Mouse (Mus musculus) embryonic facial prominence, embryonic 11.5 days (tissue): ENCODE data around the gene Cpe. TPM values are rescaled to one million over a fixed set of nuclear protein-coding genes. Genes with fewer than 3 reads are reported as not detected.

Source experiments
- ATAC-seq: fragments of 200-750 bp; cut with Nextera tagmentation; replicated peaks from 2 replicates; pipeline ENCODE4 v1.8.0; 2017; ENCODE audit warnings: low read depth; ENCODE audit not compliant: insufficient number of reproducible peaks, low FRiP score, low TSS enrichment
- DNase-seq: peaks from one replicate; pipeline ENCODE4 v3.0.0-alpha.2; 2015; ENCODE audit warnings: low spot score
- H3K27ac ChIP-seq: fragments of 300-500 bp; sonication (generic); replicated peaks from 2 replicates; pipeline ENCODE4 v1.5.1; 2014; ENCODE audit warnings: mild to moderate bottlenecking, low read depth, low read length, control low read depth
- H3K27me3 ChIP-seq: fragments of 300-500 bp; sonication (generic); 2 replicates; pipeline ENCODE4 v1.6.1; 2014; ENCODE audit warnings: mild to moderate bottlenecking, low read length, moderate library complexity, mixed read lengths; ENCODE audit not compliant: control insufficient read depth, insufficient read depth
- H3K36me3 ChIP-seq: fragments of 300-500 bp; sonication (generic); replicated peaks from 2 replicates; pipeline ENCODE4 v1.6.1; 2014; ENCODE audit warnings: low read depth, mild to moderate bottlenecking, low read length, moderate library complexity, mixed read lengths; ENCODE audit not compliant: control insufficient read depth, insufficient read depth
- H3K4me1 ChIP-seq: fragments of 300-500 bp; sonication (generic); 2 replicates; pipeline ENCODE4 v1.6.1; 2014; ENCODE audit warnings: low read length, mixed read lengths; ENCODE audit not compliant: control insufficient read depth, insufficient read depth
- H3K4me2 ChIP-seq: fragments of 300-500 bp; sonication (generic); 2 replicates; pipeline ENCODE4 v1.6.1; 2014; ENCODE audit warnings: low read depth, mild to moderate bottlenecking, control low read depth, low read length, moderate library complexity
- H3K4me3 ChIP-seq: fragments of 300-500 bp; sonication (generic); 2 replicates; pipeline ENCODE4 v1.5.1; 2014; ENCODE audit warnings: low read depth, low read length, control low read depth
- H3K9ac ChIP-seq: fragments of 300-500 bp; sonication (generic); replicated peaks from 2 replicates; pipeline ENCODE4 v1.6.1; 2014; ENCODE audit warnings: mild to moderate bottlenecking, control low read depth, low read length
- H3K9me3 ChIP-seq: fragments of 300-500 bp; sonication (generic); replicated peaks from 2 replicates; pipeline ENCODE4 v1.6.1; 2016; ENCODE audit warnings: mild to moderate bottlenecking, low read length, inconsistent platforms, mixed read lengths; ENCODE audit not compliant: control insufficient read depth
- WGBS: fragments of 180-500 bp; shearing (Covaris S2); extraction: QIAGEN DNeasy Blood & Tissue Kit; methylation state at CpG from one replicate; pipeline ENCODE4 v1.1.7; 2014; 5-methylcytosine and 5-hydroxymethylcytosine counted together
- polyA plus RNA-seq: library from polyadenylated mRNA; unstranded; fragments of >200 nt; fragmentation: Nextera tagmentation; extraction: Ambion mirVana; gene quantifications from 2 replicates; pipeline ENCODE4 v1.2.1, GENCODE M21; 2014

Gene Cpe
- polyA plus RNA-seq, 1 experiment from 2014 or later, result 175 TPM

DNA sequence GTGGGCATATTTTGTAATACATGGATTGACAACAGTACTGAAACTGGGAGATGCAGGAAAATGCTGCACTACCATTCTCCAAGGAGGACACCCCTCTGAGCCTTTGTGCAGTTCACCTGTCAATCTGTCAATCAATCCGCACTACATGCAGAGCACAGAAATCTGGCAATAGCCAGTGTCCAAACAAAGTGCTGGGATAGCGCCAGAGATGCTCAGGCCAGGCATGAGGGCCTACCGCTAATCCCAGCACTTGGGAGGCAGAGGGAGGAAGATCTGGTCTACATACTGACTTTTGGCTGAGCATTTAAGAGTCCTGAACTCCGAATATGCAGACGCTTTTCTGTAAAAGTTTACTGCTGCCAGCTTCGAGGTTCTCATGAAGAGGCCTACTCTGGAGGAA lies 37.0 kb downstream of the Cpe start:
- H3K4me3 ChIP-seq, result no peak overlapping the region
- WGBS, result 86% methylated on average over 6 of the region's 6 CpGs
- DNase-seq (no peak), ATAC-seq (no peak)
- no peaks in the 10 kb centered on the region for H3K9me3 ChIP-seq
- H3K27ac ChIP-seq, result no peak overlapping the region
- no peaks in the 10 kb centered on the region for H3K4me1 ChIP-seq
- no peaks in the 10 kb centered on the region for H3K36me3 ChIP-seq
- no peak overlapping the region for H3K9ac ChIP-seq
- H3K27me3 ChIP-seq, result no peaks in the 10 kb centered on the region
- H3K4me2 ChIP-seq, result no peak overlapping the region

DNA sequence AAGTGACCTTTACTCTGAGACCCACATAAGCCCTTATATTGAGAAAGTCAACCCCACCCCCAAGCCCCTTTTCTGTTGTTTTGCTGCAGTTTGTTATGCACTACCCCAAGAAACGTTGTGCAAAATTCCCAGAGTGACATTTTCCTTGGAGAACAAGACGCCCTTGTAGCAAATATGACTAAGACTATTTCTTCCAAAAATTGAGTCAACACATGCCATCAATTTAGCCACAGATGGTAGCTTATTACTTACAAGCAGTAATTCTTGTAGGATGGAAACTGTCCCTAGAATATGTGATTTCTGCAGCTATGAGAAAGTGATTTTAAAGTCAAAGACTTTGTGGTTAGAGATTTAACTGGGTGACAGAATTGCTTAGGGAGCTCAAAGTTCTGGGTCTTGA lies 37.8 kb downstream of the Cpe start:
- Histone ChIP-seq H3K4me2 (no peak overlapping the region), H3K4me1 (no peaks in the 10 kb centered on the region), H3K36me3 (no peaks in the 10 kb centered on the region), H3K9ac (no peak overlapping the region), H3K27ac (no peak overlapping the region), H3K27me3 (no peaks in the 10 kb centered on the region), H3K9me3 (no peaks in the 10 kb centered on the region), H3K4me3 (no peak overlapping the region)
- no peak for ATAC-seq
- no peak for DNase-seq
- 61% methylated on average over 2 of the region's 2 CpGs for WGBS

DNA sequence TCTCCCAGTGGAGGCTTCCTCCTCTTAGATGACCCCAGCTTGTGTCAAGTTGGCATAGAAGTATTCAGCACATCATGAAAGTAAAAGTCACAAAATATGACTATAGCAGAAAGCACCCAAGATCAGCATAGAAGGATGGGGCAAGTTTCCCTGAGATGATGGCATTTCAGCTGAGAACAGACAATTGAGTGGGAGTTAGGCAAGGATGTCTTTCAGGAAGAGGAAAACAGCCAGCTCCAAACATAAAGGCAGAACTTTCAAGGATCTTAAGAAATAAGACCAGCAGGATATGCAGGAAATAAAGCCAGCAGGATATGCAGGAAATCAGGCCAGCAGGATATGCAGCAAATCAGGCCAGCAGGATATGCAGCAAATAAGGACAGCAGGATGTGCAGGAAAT lies 40.6 kb downstream of the Cpe start:
- ATAC-seq, result no peak
- DNase-seq, result no peak
- no peak overlapping the region for H3K4me2 ChIP-seq

DNA sequence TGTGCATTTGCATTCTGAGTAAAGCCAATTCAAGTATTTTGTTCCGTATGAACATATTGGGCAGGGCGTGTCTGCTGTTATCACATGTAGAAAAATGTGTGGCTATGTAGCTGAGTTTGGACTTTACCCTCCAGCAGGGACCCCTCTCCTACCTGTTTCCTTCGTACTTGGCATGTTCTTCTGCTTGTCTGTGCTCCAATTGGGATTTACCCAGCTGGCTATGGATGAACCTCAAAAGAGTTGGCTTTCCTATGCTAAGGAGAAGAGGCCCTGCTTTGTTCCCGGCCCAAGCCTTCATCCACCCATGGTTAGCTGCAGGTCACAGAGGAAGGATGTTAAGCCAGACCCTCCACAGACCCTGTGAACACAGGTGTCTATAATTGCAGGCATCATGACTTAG lies 44.8 kb downstream of the Cpe start:
- Histone ChIP-seq H3K27me3 (no peaks in the 10 kb centered on the region), H3K36me3 (no peaks in the 10 kb centered on the region), H3K4me3 (no peak overlapping the region), H3K4me1 (no peaks in the 10 kb centered on the region), H3K9me3 (no peaks in the 10 kb centered on the region), H3K4me2 (no peak overlapping the region), H3K27ac (no peak overlapping the region), H3K9ac (no peak overlapping the region)
- ATAC-seq (no peak), DNase-seq (no peak)
- WGBS, result 81% methylated on average over 4 of the region's 4 CpGs

More for the DNA sequence above, 40.6 kb downstream of the Cpe start:
- Histone ChIP-seq H3K9ac (no peak overlapping the region), H3K4me1 (no peaks in the 10 kb centered on the region), H3K9me3 (no peaks in the 10 kb centered on the region), H3K4me3 (no peak overlapping the region), H3K27ac (no peak overlapping the region), H3K27me3 (no peaks in the 10 kb centered on the region), H3K36me3 (no peaks in the 10 kb centered on the region)

DNA sequence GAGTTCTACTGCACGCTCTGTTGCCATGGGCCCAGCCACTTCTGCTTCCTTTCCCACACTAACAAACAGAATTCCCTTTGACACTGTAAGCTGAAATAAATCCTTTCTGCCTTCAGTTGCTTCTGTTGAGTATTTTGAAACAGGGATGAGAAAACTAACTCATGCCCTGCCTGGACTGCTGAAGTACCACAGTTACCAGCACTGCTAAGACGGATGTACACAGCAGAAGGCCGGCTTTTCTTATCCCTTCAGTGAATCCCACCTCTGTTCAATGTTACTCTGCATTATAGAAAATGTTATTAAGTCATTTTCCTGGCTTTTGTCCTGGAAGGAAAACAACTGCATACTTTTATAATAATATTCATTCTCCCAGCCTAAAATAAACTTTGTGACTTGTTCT lies 45.7 kb downstream of the Cpe start:
- WGBS, result 87% methylated on average over 3 of the region's 3 CpGs
- DNase-seq, result no peak
- H3K36me3 ChIP-seq, result no peaks in the 10 kb centered on the region
- ATAC-seq, result no peak
- H3K27me3 ChIP-seq, result no peaks in the 10 kb centered on the region
- no peaks in the 10 kb centered on the region for H3K4me1 ChIP-seq
- no peak overlapping the region for H3K9ac ChIP-seq
- no peak overlapping the region for H3K4me2 ChIP-seq
- no peaks in the 10 kb centered on the region for H3K9me3 ChIP-seq
- H3K4me3 ChIP-seq, result no peak overlapping the region
- no peak overlapping the region for H3K27ac ChIP-seq

DNA sequence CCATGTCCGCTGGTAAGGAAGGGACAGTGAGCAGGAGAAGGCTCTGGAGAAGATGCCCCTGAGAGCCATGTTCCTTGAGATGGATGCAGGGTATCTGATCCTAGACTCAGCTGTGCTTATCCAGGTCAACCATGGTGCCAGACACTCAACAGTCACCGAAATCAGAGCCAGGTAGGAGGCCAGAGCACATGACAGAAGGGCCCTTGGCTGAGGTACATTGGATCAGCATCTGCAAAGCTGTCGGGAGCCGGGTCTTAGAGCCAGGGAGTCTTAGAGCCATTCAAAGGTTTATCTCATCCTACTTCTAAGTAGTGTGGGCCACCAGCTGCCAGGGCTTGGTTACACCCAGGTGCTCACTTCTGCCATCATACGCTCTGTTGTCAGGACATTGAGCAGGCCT lies 46.4 kb downstream of the Cpe start:
- H3K27ac ChIP-seq, result no peak overlapping the region
- 94% methylated on average over 5 of the region's 5 CpGs for WGBS
- no peaks in the 10 kb centered on the region for H3K36me3 ChIP-seq
- DNase-seq (no peak), ATAC-seq (no peak)
- H3K4me1 ChIP-seq, result no peaks in the 10 kb centered on the region
- H3K27me3 ChIP-seq, result no peaks in the 10 kb centered on the region
- H3K9me3 ChIP-seq, result no peaks in the 10 kb centered on the region
- H3K9ac ChIP-seq, result no peak overlapping the region
- H3K4me2 ChIP-seq, result no peak overlapping the region
- H3K4me3 ChIP-seq, result no peak overlapping the region

DNA sequence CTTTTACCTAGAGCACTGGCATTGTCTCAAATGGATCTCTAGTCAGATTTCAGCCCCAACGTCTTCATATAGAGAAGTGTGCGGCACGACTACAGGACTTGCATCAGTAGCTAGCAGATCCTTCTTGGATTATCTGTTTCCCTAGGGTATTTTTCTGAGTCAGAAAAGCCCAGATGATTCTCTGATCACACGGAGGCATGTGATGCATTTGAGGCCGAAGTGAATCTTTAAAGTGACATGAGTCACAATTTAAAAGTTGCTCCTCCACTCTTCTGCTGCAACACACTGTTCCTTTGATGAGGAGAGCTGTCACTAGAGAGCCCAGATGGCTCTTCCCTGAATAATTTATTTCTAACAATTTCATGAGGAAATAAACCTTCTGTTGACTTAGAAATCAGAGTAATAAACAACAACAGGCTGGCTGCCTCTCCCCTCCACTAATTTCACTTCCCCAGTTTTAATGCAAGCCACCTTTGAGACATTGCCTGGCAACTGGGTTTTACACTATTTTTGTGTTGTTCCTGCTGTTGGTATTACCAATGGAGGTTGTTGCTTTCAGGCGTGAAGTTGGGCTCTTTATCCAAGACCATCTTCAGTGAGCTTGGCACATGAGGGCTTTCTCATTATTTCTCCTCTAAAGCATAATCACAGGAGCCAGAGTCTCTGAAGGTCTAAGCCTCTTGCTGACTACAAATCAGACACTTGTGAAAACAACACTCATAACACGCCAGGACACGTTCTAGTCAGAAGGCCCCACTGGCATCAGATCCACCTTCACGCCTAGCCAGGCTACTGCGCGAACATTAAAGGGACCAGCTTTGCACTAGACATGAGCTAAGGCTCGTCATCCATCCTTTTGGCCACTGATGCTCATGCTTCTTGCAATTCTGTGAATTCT lies 48.5 kb downstream of the Cpe start:
- Histone ChIP-seq H3K9ac (no peak overlapping the region), H3K4me1 (no peaks in the 10 kb centered on the region), H3K4me2 (no peak overlapping the region), H3K4me3 (no peak overlapping the region), H3K36me3 (no peaks in the 10 kb centered on the region), H3K27me3 (no peaks in the 10 kb centered on the region), H3K27ac (no peak overlapping the region), H3K9me3 (no peaks in the 10 kb centered on the region)
- no peak for ATAC-seq
- no peak for DNase-seq
- 84% methylated on average over 12 of the region's 12 CpGs for WGBS

DNA sequence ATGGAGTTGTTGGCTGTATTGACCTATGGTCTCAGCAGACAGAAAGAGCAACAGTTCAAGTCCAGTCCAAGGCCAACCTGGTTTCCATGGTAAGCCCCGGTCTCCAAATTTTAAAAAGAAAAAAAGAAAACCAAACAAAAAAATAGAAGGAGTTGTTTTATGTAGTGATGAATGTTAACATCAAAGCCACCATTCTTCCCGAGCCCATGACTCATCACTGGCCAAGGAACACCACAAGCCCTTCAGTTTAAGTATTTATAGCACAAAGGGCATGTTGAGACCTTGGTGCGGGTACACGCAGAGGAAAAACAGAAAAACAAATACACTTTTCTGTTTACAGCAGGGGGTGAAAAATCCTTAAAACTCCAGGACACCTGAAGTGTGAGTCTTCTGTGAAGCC lies 49.5 kb downstream of the Cpe start:
- Histone ChIP-seq H3K27me3 (no peaks in the 10 kb centered on the region), H3K36me3 (no peaks in the 10 kb centered on the region), H3K4me3 (no peak overlapping the region), H3K9ac (no peak overlapping the region), H3K9me3 (no peaks in the 10 kb centered on the region), H3K27ac (no peak overlapping the region), H3K4me2 (no peak overlapping the region), H3K4me1 (no peaks in the 10 kb centered on the region)
- 85% methylated on average over 4 of the region's 4 CpGs for WGBS
- DNase-seq (no peak), ATAC-seq (no peak)
